Mouse (Mus musculus): Measurements from ENCODE around the gene Casc4.

Gene Casc4

GRCm38 (mm10) chr2:121866632-121867050 is at the start of gene Casc4:
Gene Casc4, plus strand, starts transcription at chr2:121866970.
- DNase-seq = peak; percentile 86

- DNase-seq = no peak
Measured at GRCm38 (mm10) chr2:121821787-121822186, 45.0 kb upstream of the Casc4 start.

- DNase-seq = no peak
Measured at GRCm38 (mm10) chr2:121824653-121825052, 42.1 kb upstream of the Casc4 start.

GRCm38 (mm10) chr2:121826189-121826588 is 40.6 kb upstream of the Casc4 start:
- DNase-seq = no peak

DNA sequence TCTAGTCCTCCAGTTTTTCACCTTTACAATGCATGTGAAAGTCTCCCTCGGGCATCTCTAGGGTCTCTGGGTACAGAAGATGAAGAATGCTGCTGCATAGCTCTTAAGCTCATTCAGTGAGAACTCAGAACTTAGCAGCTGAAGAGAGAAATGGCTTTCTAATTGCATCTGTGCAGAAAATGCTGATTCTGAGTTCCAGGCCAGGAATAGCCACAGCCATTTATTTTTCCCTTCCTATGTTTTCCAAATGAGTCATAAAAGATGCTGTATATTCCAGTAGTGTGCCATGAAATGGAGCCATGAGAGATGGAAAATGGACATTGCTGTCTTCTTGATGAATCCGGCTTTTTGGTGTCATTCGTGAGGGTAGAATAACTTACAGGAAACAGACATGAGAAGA is 38.4 kb upstream of the Casc4 start:
- no peak for DNase-seq

DNA sequence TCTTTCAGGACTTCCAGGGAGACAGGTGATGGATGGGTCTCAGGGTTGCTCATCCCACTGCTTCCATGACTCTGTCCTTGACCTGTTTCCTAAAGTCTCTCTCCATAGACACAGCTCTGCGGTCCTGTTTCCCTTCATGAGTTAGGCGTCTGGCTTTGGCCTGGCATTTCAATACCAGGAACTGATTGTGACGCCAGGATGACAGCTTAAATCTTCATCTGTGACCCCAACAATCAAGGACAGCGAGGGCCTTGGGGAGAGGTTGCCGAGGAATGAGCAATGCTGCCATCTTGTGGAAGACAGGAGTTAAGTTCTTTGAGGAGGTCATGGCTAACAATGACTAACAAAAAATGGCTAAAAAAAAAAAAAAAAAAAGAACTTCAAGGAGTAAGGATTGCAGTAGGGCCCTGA is 34.3 kb upstream of the Casc4 start:
- peak; percentile 77 for DNase-seq

DNA sequence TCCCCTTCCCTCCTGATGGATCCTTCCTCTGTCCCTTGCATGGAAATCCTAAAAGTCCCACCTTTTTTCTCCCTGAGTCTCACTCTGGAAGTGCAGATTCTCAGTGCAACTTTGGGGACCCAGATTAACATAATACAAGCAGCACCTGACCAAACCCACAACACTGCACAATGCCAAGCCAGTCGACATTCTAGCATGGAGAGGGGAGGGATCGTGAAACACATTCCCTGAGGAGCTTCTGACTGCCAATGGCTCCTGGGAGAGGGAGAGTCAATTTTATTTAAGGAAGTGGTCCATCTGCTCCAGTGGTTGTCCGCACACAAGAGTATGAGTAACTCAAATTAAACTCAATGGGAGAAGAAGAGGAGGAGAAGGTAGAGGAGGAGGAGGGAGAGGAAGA is 31.8 kb upstream of the Casc4 start:
- no peak for DNase-seq

DNA sequence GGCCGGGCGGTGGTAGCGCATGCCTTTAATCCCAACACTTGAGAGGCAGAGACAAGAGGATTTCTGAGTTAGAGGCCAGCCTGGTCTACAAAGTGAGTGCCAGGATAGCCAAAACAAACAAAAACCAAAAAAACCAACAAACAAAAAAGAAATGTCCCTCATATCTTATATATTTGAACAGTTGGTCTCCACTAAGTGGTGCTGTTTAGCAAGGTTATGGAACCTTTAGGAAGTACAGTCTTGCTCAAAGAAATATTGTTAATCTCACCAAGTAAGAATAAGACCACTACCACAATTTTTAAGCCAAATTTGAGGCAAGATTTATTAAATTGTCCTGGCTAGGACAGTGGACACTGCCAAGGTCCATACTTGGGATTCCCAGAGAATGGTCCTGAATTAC is 25.3 kb upstream of the Casc4 start:
- no peak for DNase-seq

GRCm38 (mm10) chr2:121842249-121842648 is 24.5 kb upstream of the Casc4 start:
- DNase-seq = no peak

DNA sequence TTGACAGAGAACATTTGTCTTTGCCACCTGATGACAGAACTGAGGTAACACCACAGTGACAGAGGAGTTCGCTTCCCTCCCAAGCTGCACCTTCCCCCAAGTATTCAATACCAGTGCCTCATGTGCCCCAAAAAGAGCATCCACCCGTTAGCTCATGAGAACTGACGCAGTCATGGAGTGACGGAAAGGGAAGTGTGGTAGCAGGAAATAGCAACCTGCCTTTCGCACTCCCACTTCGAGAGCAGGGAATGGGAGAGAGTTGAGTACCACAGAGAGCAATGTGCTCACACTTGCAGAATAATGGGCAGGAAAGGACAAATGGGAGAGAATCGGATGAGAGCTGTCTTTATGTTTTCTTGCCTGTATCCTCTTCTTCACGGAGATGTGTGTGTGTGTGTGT is 20.7 kb upstream of the Casc4 start:
- DNase-seq = no peak

DNA sequence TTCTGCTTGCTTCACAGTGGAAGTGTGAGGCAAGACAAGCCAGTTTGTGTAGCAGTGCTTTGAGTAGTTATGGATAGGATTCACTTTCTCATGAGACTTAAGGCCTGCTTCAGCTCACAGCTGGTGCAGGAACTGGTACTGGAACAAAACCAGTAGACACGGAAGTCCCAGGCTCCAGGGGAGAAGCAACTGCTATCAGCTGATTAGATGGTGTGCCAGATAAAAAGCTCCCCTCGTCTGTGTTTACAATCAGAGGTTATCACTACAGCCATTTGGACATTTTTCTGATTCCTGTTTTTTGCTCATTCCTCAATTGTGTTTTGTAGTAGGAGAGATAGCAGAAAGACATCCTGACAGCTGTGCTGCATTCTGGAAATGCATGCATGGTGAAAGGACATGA is 14.7 kb upstream of the Casc4 start:
- no peak for DNase-seq

DNA sequence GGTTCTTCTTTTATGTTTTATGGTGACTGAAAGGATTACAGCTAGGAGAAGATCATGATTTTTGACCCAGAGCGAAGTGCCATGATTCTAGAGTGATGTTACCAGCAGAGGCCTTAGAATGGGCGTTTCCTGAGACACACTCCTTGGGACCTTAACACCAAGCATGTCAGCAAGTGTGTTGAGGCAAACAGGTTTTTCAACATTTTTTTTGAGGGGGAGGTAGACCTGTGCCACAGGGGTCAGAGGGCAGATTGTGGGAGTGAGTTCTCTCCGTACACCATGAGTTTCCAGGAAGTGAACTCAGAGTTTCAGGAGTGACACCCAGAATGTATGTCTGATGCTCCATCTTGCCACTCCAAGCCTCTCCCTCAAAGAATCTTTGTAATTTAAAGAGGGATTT is 12.8 kb upstream of the Casc4 start:
- no peak for DNase-seq

DNA sequence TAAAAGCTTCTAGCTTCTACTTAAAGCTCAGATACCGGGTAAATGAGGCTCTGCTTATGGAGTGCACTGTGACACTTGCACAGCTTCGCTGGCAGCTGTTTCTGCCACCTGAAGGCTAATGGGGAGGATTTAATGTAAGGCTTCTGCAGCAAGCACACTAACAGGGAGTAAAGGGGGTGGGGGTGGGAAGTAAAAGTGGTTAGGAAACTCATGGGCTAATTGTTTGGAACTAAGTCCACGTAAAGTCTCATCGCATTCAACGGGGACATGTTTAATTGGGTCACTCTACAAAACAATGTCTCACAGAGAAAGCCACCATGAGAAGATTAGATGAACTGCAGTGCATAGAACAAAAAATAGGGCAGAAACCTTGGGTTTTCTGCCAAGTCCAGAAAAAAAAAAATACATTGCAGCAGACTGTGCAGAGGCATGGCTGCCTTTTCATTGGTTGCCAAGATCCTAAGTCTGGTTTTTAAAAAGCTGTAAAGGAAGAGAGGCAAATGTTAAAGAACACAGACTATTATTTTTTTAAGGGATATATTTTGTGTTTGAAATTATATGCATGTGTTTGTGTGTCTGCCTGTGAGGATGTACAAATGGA is 7.3 kb upstream of the Casc4 start:
- peak; percentile 30 for DNase-seq

GRCm38 (mm10) chr2:121866071-121866601 is 634 bp upstream of the Casc4 start:
- peak; percentile 62 for DNase-seq

GRCm38 (mm10) chr2:121867051-121867928 is 520 bp downstream of the Casc4 start:
- DNase-seq = peak; percentile 66

- no peak for DNase-seq
Measured at GRCm38 (mm10) chr2:121879506-121879905, 12.7 kb downstream of the Casc4 start.

GRCm38 (mm10) chr2:121885509-121886106 is 18.8 kb downstream of the Casc4 start:
- no peak for DNase-seq

GRCm38 (mm10) chr2:121886406-121886805 is 19.6 kb downstream of the Casc4 start:
- no peak for DNase-seq

DNA sequence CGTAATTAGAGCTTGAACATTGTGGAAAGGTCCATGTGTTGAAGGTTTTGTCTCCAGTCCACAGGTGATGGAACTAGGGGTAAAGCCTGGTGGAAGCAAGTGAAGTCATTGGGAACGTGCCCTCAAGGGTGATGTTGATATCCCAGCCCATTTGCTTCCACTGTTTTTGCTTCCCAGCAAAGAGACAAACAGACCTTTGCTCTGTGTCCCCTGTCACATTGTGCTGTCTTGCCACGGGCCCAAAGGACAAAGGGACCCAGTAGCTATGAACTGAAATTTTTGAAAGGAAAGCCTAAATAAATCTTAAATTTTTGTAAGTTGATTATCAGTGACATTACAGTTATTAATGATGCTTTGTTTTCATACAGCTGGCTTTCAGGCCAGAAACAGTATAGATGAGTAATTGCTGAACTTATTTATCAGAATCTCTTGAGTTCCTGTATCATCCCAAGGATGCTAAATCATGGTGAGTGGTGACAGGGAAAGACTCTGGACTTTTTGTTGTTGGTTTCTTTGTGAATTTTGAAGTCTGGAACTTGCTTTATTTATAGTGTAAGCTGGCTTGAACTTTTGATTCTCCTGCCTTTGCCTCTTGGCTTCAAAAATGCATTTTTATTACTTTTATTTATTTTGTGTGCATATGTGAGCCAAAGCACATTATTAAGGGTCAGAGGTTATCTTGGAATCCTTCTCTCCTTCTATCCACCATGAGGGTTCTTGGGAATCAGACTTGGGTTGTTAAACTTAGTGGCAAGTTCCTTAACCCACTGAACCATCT is 22.1 kb downstream of the Casc4 start:
- no peak for DNase-seq

- DNase-seq = no peak
Measured at GRCm38 (mm10) chr2:121895261-121895660, 28.5 kb downstream of the Casc4 start.

- DNase-seq = no peak
Measured at GRCm38 (mm10) chr2:121896825-121897224, 30.1 kb downstream of the Casc4 start.

GRCm38 (mm10) chr2:121909975-121910374 is 43.2 kb downstream of the Casc4 start:
- no peak for DNase-seq

All from cerebellum, adult 9-10 months (tissue).